Mouse (Mus musculus) spleen, adult 12 weeks (tissue): ENCODE data around the gene Tmem132c.
"Not testable (repeated sequence)": the region's sequence is repeated elsewhere in the genome, so short reads cannot be mapped to it uniquely, and the experiment has no call there.

ENCODE experiments used
- DNase-seq: peaks from one replicate; pipeline ENCODE4 v3.0.0; 2022; ENCODE audit warnings: low spot score

The Tmem132c gene

GRCm38 (mm10) chr5:127346364-127346763 is 104.8 kb downstream of the Tmem132c start:
- no peak for DNase-seq

GRCm38 (mm10) chr5:127347053-127347748 is 105.6 kb downstream of the Tmem132c start:
- no peak for DNase-seq

GRCm38 (mm10) chr5:127349221-127350065 is 107.8 kb downstream of the Tmem132c start:
- DNase-seq: no peak

- DNase-seq: no peak
Observed at GRCm38 (mm10) chr5:127353002-127353401, 111.4 kb downstream of the Tmem132c start.

GRCm38 (mm10) chr5:127355836-127356235 is 114.2 kb downstream of the Tmem132c start:
- no peak for DNase-seq

GRCm38 (mm10) chr5:127357878-127358277 is 116.3 kb downstream of the Tmem132c start:
- DNase-seq: not testable (repeated sequence)

- DNase-seq: no peak
Observed at GRCm38 (mm10) chr5:127361145-127361544, 119.5 kb downstream of the Tmem132c start.

GRCm38 (mm10) chr5:127365061-127365460 is 123.5 kb downstream of the Tmem132c start:
- DNase-seq: no peak

GRCm38 (mm10) chr5:127368191-127368590 is 126.6 kb downstream of the Tmem132c start:
- DNase-seq: no peak

GRCm38 (mm10) chr5:127369812-127370211 is 128.2 kb downstream of the Tmem132c start:
- no peak for DNase-seq

- no peak for DNase-seq
Observed at GRCm38 (mm10) chr5:127370503-127370902, 128.9 kb downstream of the Tmem132c start.

- no peak for DNase-seq
Observed at GRCm38 (mm10) chr5:127374251-127374650, 132.6 kb downstream of the Tmem132c start.

- no peak for DNase-seq
Observed at GRCm38 (mm10) chr5:127375654-127376053, 134.0 kb downstream of the Tmem132c start.

- no peak for DNase-seq
Observed at GRCm38 (mm10) chr5:127378521-127378920, 136.9 kb downstream of the Tmem132c start.

GRCm38 (mm10) chr5:127379351-127379750 is 137.7 kb downstream of the Tmem132c start:
- DNase-seq: no peak

GRCm38 (mm10) chr5:127381216-127381615 is 139.6 kb downstream of the Tmem132c start:
- no peak for DNase-seq

GRCm38 (mm10) chr5:127382571-127382970 is 141.0 kb downstream of the Tmem132c start:
- DNase-seq: no peak

GRCm38 (mm10) chr5:127391187-127391586 is 149.6 kb downstream of the Tmem132c start:
- DNase-seq: no peak

GRCm38 (mm10) chr5:127396889-127397288 is 155.3 kb downstream of the Tmem132c start:
- no peak for DNase-seq

GRCm38 (mm10) chr5:127398010-127398409 is 156.4 kb downstream of the Tmem132c start:
- no peak for DNase-seq

GRCm38 (mm10) chr5:127405391-127406000 is 163.9 kb downstream of the Tmem132c start:
- DNase-seq: no peak

- no peak for DNase-seq
Observed at GRCm38 (mm10) chr5:127406014-127406655, 164.5 kb downstream of the Tmem132c start.
